Mouse (Mus musculus): Measurements from ENCODE around the gene Trappc3.
"Not testable (repeated sequence)": the region's sequence is repeated elsewhere in the genome, so short reads cannot be mapped to it uniquely, and the experiment has no call there.

Gene Trappc3

DNA sequence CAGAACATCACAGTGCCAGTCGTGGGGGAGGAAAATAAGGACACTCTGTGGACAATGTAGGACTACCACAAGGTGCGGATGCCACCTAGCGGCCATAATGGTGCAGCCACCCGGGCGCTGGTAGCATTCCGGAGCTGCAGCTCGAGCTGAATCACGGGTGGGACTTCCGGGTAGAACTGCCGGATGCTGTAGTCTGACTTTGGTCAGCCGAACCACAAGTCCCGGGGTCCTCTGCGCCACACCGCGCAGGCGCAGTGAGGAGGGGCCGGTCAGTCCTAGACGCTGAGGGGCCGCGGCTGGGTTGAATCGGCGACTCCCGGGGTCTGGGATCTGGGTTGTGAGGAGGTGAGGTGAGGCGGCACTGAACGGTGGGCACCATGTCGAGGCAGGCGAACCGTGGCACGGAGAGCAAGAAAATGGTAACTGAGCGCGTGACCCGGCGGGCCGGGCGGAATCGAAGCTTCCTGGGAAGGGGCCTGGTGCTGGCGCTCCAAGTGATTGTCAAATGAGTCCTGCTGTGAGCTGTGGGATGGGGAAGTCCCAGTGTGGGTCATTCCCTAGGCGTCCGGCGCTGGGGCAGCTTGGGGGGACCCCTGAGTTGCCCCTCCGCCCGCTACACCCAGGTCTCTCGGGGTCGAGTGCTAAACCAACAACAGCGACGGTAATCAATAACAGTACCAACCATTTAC, at the start of gene Trappc3:
Trappc3 (plus strand) TSS at position 207 of the 689 bp plus-strand sequence.
- DNase-seq = peak; percentile 100

DNA sequence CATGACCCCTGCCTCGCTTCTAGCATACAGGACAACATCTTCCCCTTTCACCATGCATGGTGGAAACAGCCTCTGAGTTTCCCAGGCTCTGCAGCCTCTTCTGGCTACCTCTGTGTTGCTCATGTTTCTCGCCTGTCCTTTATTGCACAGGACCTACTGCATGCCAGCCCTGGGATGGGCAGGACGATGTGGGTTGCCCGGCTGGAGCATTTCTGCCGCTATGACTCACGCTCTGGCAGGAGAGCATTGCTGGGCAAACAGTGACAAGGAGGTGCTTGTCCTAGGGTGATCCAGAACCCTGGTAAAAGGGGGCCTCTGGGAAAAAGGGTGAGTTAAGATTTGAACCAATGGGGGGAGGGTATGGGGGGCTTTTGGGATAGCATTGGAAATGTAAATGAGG, 44.4 kb upstream of the Trappc3 start:
- DNase-seq = peak; percentile 50

DNA sequence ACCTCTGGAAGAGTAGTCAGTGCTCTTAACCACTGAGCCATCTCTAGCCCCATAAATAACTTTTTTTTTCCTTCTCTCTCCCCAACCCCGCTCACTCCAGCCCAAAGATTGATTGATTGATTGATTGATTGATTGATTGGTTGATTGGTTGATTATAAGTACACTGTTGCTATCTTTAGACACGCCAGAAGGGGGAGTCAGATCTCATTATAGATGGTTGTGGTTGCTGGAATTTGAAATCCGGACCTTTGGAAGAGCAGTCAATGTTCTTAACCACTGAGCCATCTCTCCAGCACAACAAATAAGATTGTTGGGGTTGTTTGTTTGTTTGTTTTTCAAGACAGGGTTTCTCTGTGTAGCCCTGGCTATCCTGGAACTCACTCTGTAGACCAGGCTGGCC, 42.6 kb upstream of the Trappc3 start:
- not testable (repeated sequence) for DNase-seq

DNA sequence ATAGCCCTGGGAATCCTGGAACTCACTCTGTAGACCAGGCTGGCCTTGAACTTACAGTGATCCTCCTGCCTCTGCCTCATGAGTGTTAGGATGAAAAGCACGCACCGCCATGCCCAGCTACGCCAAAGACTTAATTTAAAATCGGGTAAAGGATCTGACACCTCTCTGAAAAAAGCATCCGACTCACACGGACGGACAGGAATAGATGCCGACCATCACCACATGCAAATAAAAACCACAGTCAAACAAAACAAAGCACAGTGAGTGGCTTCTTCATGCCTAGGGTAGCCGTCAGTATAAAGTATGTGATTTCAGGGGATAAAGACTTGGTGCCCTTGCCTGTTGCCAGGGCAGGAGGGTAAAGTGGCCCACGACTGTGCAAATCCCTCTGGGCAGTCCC, 42.1 kb upstream of the Trappc3 start:
- DNase-seq = no peak

DNA sequence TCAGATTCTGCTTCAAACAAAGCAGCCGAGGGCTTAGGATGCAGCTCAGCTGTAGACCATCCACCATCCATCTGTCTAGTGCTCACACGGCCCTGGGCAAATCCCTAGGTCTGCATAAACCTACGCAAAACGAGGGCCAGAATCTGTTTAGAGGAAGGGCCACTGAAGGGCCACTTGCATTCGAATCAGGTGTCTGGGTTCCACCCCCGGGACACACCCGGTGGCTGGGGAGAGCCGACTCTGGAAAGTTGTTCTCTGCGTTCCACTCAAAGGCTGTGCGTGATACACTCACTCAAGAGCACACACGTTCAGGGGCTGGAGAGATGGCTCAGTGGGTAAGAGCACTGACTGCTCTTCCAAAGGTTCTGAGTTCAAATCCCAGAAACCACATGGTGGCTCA, 39.5 kb upstream of the Trappc3 start:
- DNase-seq = no peak

DNA sequence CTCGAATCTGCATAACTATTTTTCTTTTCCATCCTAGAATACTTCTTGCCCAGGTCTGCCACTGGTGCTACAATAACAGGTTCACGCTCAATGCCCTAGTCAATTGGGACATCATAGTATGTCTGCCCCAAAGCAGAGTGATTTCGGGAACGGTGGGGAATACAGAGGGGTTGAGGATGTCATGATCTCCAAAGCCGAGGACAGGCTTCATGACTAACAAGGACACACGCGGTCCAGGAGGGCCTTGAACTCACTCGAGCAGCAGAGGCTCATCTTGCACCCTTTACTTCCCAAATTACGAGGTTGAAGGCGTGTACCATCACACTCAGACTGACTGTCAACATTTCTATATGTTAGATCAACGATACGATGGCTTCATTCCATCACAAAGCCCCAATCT, 35.5 kb upstream of the Trappc3 start:
- DNase-seq = no peak

DNA sequence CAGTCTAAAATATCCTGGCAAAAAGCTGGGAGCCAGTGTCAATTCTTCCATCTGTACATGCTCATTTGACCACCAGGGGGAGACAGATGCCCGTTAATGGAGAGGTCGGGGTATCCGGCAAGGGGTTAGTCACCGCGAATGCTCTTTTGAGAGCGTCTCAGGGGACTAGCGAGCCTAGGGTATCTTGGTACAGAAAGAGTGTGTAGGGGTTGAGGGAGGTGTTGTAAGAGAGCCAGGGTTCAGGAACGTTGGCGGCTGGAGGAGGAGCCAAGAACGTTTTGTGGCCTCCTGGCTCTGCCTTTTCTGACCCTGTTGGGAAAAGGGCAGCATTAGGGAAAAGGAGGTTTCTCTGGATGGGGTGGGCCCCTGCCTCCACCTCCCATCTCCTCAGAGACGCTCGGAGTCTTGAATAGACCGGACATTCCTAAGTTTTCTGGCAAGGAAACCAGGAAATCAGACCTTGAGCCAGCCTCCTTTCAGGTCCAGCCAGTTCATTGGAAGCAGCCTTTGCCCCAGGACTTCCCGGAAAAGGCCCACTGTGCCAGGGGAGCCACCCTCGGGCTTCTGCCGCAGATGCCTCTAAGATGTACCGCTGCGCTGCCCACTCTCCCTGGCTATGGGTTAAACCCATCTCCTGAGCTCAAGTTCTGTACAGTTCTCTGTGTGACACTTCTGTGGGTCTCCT, 34.9 kb upstream of the Trappc3 start:
- peak; percentile 97 for DNase-seq

DNA sequence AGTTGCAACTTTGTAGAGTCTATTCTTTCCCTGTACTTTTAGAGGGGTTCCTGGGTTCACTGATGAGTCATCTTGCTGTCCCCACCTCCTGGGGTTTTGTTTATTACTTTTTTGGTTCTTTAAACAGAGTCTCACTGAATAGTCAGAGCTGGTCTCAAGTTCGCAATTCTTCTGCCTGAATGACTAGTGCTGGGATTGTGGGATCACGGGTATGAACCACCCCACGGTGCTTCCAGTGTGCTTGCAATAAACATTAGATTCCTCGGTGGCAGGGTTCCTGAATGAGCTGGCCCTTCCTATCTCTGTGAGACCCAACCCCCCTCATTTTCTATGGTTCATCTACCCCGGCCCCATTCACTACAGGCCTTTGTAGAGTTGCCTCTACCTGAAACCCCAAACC, 34.0 kb upstream of the Trappc3 start:
- DNase-seq = no peak

DNA sequence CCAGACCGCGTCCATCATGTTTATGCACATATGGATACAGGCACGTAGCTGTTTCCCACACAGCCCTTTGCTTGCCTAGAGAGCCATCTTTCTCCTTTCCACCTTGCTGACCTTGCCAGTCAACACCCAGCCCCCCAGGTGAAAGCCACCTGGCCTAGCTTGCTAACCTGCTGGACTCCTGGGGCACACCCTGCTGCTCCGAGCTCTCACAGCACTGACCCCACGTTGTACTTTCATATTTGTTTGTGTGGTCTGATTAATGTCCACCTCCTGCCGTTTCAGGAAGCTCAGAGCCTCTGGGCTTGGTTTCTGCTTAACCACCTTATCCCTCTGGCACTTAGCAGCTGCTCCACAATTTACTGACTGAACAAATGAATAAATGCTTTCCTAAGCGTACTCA, 32.2 kb upstream of the Trappc3 start:
- no peak for DNase-seq

DNA sequence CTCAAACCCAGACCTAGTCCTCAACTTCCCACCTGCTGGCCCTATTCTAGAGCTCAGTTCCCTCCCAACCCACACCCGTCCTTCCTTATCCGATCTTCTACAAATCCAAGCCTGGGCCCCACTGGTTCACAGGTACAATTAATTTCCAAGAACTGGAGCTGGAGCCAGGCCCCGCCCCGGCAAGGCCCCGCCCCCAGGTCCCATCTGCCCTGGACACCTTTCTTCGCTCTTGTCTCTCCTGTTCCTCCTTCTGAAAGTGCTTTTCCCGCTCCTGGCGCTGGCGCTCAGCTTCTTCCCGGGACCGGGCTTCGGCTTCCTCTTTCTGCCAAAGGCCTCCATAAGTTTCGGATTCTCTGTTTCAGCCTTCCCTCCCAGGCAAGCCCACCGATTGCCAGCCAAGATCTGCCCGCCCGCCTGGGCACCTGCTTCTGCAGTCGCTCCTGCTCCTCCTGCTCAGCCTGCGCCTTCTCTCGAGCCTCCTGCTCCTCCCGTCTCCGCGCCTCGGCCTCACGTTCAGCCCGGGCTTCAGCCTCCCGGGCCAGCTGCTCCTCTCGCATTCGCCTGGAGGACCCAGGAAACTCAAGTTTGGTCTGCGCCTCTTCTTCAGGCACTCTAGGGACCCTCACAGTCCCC, 28.3 kb upstream of the Trappc3 start:
- no peak for DNase-seq

DNA sequence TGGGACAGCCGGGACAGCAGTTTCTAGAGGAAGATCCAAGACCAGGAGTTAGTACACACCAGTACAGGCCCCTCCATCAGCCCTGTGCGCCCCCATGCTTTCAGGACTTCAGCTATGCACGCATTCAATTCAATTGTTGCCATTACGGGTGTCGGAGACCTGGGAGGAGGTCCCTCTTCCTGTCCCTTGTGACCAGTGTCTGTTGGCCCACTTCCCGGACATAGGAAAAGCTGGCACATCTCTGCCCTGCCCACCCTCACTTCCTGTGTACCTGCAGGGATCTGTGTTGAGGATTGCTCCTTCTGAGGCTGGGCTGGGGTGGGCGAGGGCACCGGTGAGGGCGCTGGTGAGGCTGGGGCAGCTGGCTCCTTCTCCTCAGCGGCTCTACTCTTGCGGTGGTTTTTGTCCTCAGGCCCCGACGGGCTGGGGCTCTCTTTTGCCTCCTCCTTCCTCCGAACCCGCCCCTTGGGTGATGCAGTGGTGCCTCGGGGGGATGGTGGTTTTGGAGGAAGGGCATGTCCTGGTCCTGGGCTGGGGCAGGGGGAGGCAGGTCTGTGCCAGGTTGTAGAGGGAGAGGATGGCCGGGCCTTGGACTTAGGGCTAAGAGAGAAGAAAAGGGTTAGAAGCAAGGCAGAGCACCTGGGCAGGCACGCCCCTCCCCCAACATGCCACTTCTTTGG, 27.5 kb upstream of the Trappc3 start:
- peak; percentile 66 for DNase-seq

DNA sequence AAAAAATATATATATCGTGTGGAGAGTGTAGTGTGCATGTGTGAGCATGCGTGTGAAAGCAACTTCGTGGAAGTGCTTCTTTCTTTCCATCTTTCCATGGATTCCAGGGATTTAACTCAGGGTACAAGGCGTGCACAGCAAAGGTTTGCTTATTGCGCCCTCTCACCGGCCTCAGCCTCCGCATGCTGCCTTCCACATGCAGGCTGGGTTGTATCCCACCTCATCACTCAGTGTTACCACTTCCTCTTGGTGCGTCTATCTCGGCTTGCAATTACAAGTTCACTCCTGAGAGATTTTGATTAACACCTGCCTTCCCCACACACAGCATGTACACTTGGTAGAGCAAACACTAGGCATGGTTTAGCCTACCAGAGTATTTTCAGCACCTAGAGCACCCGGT, 26.9 kb upstream of the Trappc3 start:
- DNase-seq = no peak

DNA sequence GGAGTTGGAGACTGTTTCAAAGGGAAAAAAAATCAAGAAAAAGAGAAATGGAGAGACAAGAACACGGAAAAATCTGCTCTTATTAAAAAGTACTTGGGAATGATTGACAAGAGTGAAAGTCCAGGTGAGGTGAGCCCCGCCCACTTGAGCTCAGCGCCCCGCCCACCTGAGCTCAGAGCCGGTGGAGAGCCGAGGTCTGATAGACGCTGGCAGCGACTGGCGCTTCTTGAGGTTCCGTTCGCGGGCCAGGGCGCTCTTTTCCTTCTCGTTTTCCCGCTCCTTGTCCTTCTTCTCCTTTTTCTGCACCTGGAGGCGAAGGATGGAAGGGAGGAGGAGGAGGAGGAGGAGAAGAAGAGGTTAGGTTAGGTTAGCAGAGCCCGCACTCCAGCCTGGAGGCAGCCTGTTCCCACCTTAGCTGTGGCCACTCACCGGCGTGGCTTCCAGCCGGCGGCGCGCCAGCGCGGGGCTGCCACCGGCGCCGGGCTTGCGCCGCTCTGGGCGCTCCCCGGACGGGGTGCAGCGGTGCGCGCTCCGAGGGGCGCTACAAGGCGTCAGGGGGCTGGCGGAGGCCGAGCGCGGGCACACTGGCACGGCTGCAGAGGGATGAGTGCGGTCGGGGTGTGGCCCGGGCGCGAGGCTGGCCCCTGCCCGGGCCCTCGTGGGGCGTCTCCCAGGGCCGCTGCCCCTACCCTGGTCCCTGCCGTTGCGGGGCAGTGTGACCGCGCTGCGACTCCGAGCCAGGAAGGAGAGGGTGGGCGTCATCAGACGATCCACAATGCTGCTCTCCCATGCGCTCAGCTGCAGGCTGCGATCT, 25.5 kb upstream of the Trappc3 start:
- DNase-seq = peak; percentile 66

DNA sequence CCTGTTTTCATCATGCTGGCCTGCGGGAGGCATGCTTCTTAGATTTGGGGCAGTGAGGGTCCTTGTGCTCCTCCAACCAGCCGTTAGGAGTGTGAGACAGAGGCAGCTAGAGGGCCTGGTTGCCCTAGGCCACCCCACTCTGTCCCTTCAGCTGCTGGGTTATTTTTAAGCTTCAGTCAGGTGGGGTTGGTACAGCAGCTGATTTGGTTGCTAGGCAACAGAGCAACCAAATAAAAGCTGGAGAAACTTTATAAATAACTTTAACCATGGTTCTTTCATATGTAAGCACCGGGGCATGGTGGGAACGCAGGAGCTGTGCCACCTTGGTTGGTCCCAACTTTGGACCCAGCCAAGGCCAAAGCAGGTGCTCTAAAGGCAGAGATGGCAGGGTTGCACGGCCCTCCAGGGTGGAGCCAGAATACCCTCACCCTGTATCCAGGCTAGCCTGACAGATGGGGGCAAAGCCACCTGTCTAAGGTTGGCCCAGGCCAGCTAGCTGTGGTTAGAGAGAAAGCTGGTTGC, 24.3 kb upstream of the Trappc3 start:
- DNase-seq = no peak

DNA sequence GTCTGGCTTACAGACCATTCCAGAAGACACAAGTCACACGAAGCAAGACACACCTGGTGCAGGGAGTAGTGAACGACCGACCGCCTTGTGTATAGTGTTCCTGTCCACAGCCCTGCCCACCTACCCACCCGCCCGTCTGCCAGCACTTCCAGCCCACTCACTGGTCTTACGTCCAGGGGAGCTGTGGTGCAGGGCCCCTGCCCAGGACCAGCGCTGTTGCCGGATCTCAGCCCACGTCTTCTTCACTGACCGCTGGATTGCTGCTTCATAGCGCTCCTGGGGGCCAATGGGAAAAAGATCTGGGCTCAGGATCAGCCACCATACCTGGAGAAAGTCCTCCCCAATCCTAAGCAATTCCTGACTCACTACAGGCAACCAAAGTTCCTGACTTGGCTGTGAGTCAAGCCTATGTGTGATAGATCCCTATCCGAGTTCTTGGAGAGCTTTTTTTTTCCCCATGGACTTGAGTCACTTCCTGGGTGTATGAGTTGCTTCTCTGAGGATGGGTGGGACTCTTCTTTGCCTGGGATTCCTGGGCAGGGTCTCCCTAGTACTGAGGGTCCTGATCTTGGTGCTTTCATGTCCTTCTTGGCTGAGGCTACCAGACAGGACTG, 22.2 kb upstream of the Trappc3 start:
- no peak for DNase-seq

DNA sequence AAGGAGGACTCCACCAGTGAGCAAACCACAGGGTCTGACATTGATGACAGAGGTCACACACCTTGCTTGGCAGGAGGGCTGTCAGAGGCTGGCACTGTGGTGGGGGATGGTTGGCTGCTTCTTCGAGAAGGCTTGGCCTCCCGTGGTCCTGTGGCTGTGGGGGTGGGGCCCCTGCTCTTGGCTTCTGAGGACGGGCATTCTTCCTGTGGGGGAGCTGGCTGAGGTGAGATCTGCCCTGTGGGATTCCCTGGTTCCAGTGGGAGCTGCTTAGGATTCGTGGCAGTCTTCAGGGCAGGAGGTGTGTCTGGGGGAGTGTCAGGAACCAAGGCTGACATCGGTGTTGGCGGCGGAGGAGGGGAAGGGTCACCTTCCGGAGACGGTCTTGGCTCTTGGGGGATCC, 20.2 kb upstream of the Trappc3 start:
- no peak for DNase-seq

DNA sequence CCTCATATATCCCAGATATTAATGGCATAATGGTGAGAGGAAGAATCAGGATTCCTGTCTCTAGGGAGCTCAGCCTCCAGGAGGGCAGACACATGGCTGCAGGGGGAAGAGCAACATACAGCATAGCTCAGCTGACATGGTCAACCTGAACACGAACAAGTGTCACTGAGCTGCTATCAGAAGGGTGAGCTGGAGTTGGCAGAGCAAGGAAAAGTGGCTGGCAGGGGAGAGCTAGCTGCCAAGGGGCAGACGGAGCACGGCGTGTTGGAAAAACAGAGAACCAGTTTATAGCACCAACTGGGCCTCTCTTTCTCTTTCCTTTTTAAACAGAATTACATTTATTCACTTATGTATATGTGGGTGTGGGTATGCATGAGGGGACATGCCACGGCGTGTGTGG, 19.6 kb upstream of the Trappc3 start:
- DNase-seq = no peak

DNA sequence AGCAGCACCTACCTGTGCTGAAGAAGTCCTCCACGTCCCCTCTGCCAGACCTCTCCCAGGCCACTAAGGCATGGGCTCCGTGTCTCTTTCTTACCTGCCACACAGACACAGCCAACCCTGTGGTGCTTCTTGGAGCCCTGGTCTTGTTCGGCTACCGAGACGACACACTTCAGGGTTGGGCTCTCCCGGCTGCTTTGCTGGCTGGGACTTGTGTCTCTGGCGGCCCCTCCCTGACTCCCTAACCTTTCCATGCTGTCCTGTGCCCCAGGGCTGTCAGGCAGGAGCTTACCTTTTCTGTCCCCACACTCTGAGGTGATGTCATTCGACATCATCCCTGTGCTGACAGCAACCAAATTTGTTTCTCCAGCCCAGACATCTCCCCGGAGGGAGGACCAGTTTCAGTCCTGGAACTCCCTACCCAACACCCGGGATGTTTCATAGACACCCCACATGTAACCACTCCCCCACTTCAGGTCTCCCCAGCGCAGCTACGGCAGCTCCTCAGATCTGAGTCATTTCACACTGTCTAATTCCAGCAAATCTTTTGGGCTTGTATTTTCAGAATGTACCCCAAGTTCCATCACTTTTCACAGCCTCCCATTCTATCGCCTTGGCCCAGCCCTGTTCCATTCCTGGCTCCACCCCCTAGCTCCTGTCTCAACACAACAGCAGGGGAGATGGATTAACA, 15.8 kb upstream of the Trappc3 start:
- no peak for DNase-seq

DNA sequence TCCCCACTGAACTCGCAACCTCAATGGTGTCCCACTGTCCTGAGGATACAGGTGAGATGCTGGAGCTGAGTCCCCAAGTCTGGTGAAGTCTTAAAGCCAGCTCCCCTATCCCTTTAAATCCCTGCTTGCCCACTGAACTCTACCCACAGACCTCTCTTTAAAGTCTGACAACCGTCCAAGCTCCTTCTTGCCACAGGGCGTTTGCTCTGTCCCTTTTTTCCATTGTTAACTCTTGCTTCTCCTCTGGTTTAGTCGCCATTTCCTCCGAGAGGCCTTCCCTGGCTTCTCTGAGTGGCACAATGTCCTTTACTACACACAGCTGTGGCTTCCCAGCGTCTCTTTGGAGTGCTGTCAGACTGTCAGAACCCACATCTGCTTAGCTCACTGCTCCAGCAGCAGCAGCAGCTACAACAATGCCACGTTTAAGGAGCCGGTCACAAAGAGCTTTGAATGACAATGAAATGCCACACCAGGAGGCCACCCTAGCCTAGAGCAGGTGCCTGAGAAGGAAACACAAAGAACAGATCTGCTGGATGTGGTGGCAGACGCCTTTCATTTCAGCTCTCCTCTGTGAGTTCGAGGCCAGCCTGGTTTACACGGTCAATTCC, 13.8 kb upstream of the Trappc3 start:
- no peak for DNase-seq

DNA sequence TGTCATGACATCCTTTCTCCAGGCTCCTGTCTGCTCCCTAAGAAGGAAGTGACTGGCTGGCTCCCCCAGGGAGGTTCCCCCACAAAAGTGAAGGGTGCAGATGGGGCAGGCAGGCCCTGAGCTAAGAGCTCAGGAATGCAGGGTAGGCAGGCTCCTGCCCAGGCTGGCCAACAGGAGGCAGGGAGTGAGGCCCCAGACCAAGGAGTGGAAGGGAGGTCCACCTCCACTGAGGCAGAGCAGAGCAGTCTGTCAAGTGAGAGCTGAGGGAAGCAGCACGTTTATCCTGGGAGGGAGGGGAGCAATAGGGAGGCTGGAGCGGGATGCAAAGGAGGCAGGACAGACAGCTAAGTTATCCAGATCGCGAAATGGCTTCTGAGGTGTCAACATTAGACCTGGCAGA, 11.5 kb upstream of the Trappc3 start:
- DNase-seq = no peak

DNA sequence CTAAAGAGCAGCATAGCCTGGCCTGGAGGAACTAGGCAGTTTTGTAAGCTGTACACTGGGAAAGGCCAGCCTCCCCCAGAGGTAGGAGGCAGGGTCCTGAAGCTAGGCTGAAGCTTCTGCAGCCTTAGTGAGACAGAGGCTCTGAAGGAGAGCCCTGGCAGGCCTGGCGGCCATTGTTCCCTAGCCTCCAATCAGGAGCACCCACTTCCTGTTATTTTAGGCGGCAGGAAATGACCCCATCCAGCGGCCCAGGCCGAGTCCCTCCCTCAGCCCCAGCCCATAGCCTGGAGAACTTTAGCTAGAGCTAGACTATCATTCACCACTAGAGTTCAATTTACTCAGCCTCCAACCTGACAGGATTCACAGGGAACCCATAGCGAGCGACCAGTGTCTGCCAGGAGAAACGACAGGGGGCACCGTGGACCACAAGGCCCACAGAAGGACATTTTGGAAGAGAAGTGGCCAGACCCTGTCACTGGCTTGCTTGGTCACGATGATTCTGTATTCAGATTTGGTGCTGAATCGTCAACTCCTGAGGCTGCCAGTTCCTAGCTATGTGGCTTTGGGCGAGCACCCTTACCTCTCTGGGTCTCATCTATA, 10.4 kb upstream of the Trappc3 start:
- DNase-seq = peak; percentile 69
